Mouse (Mus musculus) hematopoietic stem cell, adult 5-6 weeks (primary cell): Measurements from ENCODE around the gene Tnk2. TPM values are rescaled to one million over a fixed set of nuclear protein-coding genes. Genes with fewer than 3 reads are reported as not detected.
A peak's percentile ranks its signal among the peaks of the same experiment; 100 is the strongest.

ENCODE experiments used
- ATAC-seq, 2 experiments: fragments of 125-278 bp in 1 of 2; replicated peaks in 1 of 2; 2 replicates each; pipeline ENCODE4 v1.8.0; 2016 to 2017; ENCODE audit warnings: inconsistent platforms in 2 of 2, mild to moderate bottlenecking in 2 of 2, moderate number of reproducible peaks in 2 of 2, low read depth in 1 of 2, moderate TSS enrichment in 1 of 2; ENCODE audit not compliant: low FRiP score in 2 of 2, poor library complexity in 2 of 2, severe bottlenecking in 2 of 2, insufficient read depth in 1 of 2, low TSS enrichment in 1 of 2
- total RNA-seq: library from RNA; stranded (forward); fragments of 172-1452, 232-1000 nt; gene quantifications from 2 replicates; pipeline ENCODE4 v1.2.3, GENCODE M21; 2017

Tnk2 gene
- 3.5 and 5.7 TPM in 2 replicates for total RNA-seq

GRCm38 (mm10) chr16:32643661-32644061 is at the start of gene Tnk2:
Gene Tnk2 (plus strand): TSS chr16:32643874.
- ATAC-seq, result peak; percentile 37 to 57

- peak; percentile 51 to 61; a peak in 3 of 4 replicates for ATAC-seq
Observed at GRCm38 (mm10) chr16:32593916-32594315, 49.8 kb upstream of the Tnk2 start.

GRCm38 (mm10) chr16:32594701-32595100 is 49.0 kb upstream of the Tnk2 start:
- ATAC-seq, result 0 out of 4 replicates have a peak, but pooled peaks of 1 of the 2 experiments have one; percentile 18

- ATAC-seq, result peak; percentile 54; a peak in 3 of 4 replicates
Observed at GRCm38 (mm10) chr16:32595142-32595855, 48.4 kb upstream of the Tnk2 start.

GRCm38 (mm10) chr16:32597909-32598381 is 45.7 kb upstream of the Tnk2 start:
- peak; percentile 47 to 53 for ATAC-seq

- ATAC-seq, result no peak
Observed at GRCm38 (mm10) chr16:32599151-32599550, 44.5 kb upstream of the Tnk2 start.

GRCm38 (mm10) chr16:32602193-32602685 is 41.4 kb upstream of the Tnk2 start:
- no peak for ATAC-seq

GRCm38 (mm10) chr16:32607562-32608343 is 35.9 kb upstream of the Tnk2 start:
- ATAC-seq, result no peak

GRCm38 (mm10) chr16:32608344-32608711 is 35.3 kb upstream of the Tnk2 start:
- no peak for ATAC-seq

- peak; percentile 96 to 98 for ATAC-seq
Observed at GRCm38 (mm10) chr16:32608712-32609400, 34.8 kb upstream of the Tnk2 start, which contains the start of gene Tfrc. Gene Tfrc (plus strand): TSS chr16:32608920.

GRCm38 (mm10) chr16:32609401-32609779 is 34.3 kb upstream of the Tnk2 start:
- no peak for ATAC-seq

- no peak for ATAC-seq
Observed at GRCm38 (mm10) chr16:32610460-32611255, 33.0 kb upstream of the Tnk2 start.

GRCm38 (mm10) chr16:32612052-32612451 is 31.6 kb upstream of the Tnk2 start:
- ATAC-seq, result no peak

- ATAC-seq, result no peak
Observed at GRCm38 (mm10) chr16:32613269-32613834, 30.3 kb upstream of the Tnk2 start.

GRCm38 (mm10) chr16:32614047-32614446 is 29.6 kb upstream of the Tnk2 start:
- no peak for ATAC-seq

- ATAC-seq, result no peak
Observed at GRCm38 (mm10) chr16:32618946-32619345, 24.7 kb upstream of the Tnk2 start.

GRCm38 (mm10) chr16:32628140-32628539 is 15.5 kb upstream of the Tnk2 start:
- no peak for ATAC-seq
